Mouse (Mus musculus) ES-E14 (cell line): ENCODE results near the gene AL731706.1. TPM values are rescaled to one million over a fixed set of nuclear protein-coding genes. Genes with fewer than 3 reads are reported as not detected.
"Not testable (repeated sequence)": the region's sequence is repeated elsewhere in the genome, so short reads cannot be mapped to it uniquely, and the experiment has no call there.

Experiments used
- DNase-seq: peaks from one replicate; pipeline ENCODE4 v3.0.0-alpha.2; 2013; ENCODE audit warnings: low read depth, low spot score
- H3K27ac ChIP-seq: 2 replicates; pipeline ENCODE4 v1.5.1; 2012; ENCODE audit warnings: low read depth, mild to moderate bottlenecking, low read length, moderate library complexity, mixed read lengths; ENCODE audit not compliant: poor library complexity, insufficient read depth, severe bottlenecking
- H3K36me3 ChIP-seq: 2 replicates; pipeline ENCODE4 v1.6.1; 2012; ENCODE audit warnings: mild to moderate bottlenecking, low read length, moderate library complexity, mixed read lengths; ENCODE audit not compliant: control insufficient read depth, poor library complexity, insufficient read depth, severe bottlenecking
- H3K4me1 ChIP-seq, 2 experiments: fragments of 150-350 bp in 1 of 2; sonication (generic) in 1 of 2; 2 replicates each; pipeline ENCODE4 v1.6.1; 2012; ENCODE audit warnings: low read length in 2 of 2, mild to moderate bottlenecking in 1 of 2, mixed read lengths in 1 of 2; ENCODE audit not compliant: control insufficient read depth in 2 of 2, insufficient read depth in 2 of 2, poor library complexity in 1 of 2
- H3K4me3 ChIP-seq, 2 experiments: fragments of 150-350 bp in 1 of 2; sonication (generic) in 1 of 2; 2 replicates each; pipeline ENCODE4 v1.5.1; 2012; ENCODE audit warnings: low read length in 2 of 2, low read depth in 1 of 2, mild to moderate bottlenecking in 1 of 2, mixed read lengths in 1 of 2; ENCODE audit not compliant: insufficient read depth in 1 of 2, poor library complexity in 1 of 2, severe bottlenecking in 1 of 2
- H3K9ac ChIP-seq: 2 replicates; pipeline ENCODE4 v1.6.1; 2012; ENCODE audit warnings: low read depth, mild to moderate bottlenecking, low read length, mixed read lengths; ENCODE audit not compliant: poor library complexity, insufficient read depth, severe bottlenecking
- H3K9me3 ChIP-seq: fragments of 150-350 bp; sonication (generic); 2 replicates; pipeline ENCODE4 v1.6.1; 2012; ENCODE audit warnings: low read depth, mild to moderate bottlenecking, low read length; ENCODE audit not compliant: control insufficient read depth, insufficient read depth
- CHD2 ChIP-seq: IDR thresholded peaks from 2 replicates; pipeline ENCODE4 v1.6.1; 2014; ENCODE audit warnings: mild to moderate bottlenecking, low read depth, low read length, inconsistent platforms
- HCFC1 ChIP-seq: IDR thresholded peaks from 2 replicates; pipeline ENCODE4 v1.6.1; 2012; ENCODE audit warnings: low read length, inconsistent platforms, borderline replicate concordance; ENCODE audit not compliant: insufficient read depth
- MAFK ChIP-seq: IDR thresholded peaks from 2 replicates; pipeline ENCODE4 v1.6.1; 2014; ENCODE audit warnings: mild to moderate bottlenecking, low read depth, low read length, inconsistent platforms; ENCODE audit not compliant: insufficient read depth
- ZC3H11A ChIP-seq: IDR thresholded peaks from 2 replicates; pipeline ENCODE4 v1.6.1; 2012; ENCODE audit warnings: low read depth, mild to moderate bottlenecking, inconsistent platforms, low read length, borderline replicate concordance
- ZNF384 ChIP-seq: IDR thresholded peaks from 2 replicates; pipeline ENCODE4 v1.6.1; 2012; ENCODE audit warnings: low read depth, low read length, inconsistent platforms
- in situ Hi-C, 2 experiments: fragments of 600-800 bp; cut with MboI; formaldehyde crosslinking; loops; one replicate each; pipeline ENCODE4 v1.15.1; 2025; ENCODE audit warnings: low sequenced_read_pairs in 2 of 2, inconsistent platforms in 1 of 2; ENCODE audit not compliant: unreplicated experiment in 2 of 2
- total RNA-seq: library from RNA; depleted of rRNA; stranded (reverse); fragments of 300-350 nt; gene quantifications from 2 replicates; pipeline ENCODE4 v1.2.3, GENCODE M21; 2012

The AL731706.1 gene
- total RNA-seq, 1 experiment: 14.3 TPM

DNA sequence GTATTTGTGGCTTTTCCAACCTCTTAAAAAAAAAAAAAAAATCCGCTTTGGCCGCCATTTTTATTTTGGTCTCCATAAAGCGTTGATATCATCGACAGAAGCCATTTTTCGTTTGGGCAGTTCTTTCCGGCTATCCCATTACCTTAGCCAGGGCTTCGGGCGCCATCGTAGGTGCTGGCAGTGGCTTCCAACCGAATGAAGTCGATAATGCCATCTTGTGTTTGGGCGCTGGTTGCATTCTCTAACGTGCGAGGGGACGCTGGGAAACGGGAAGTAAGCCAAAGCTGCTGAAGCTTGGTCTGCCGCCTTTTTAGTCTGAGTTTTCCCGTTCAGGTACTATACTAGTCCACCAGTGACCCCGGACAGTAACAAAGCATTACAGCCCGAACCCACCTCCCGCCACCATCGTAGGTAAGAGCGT lies 772 bp upstream of the AL731706.1 start:
- H3K4me3 ChIP-seq: peak overlapping the region; percentile 80 to 99
- in situ Hi-C loops: no loop called here
- TF ChIP-seq HCFC1: peak; percentile 99
- TF ChIP-seq CHD2: no peak
- no peak for TF ChIP-seq ZC3H11A
- TF ChIP-seq MAFK: no peak
- no peak; the same call in 1 of the 2 replicates for TF ChIP-seq ZNF384
- no peaks in the 10 kb centered on the region for H3K4me1 ChIP-seq
- DNase-seq: peak; percentile 85
- H3K9me3 ChIP-seq: no peaks in the 10 kb centered on the region
- no peaks in the 10 kb centered on the region for H3K36me3 ChIP-seq
- H3K9ac ChIP-seq: peak overlapping the region; percentile 96
- H3K27ac ChIP-seq: no peak overlapping the region; the same call in 1 of the 2 replicates

DNA sequence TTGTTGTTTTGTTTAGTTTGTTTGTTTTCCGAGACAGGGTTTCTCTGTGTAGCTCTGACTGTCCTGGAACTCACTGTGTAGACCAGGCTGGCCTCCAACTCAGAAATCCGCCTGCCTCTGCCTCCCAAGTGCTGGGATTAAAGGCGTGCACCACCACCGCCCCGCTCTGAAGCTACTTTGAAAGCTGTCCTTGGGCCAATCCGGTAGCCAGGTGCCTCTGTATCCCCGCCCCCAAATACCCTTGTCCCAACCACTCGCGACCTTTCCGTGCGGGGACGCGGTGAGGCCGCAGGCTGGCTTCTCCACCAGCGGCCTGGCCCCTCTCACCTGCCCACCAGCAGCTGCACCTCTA lies 497 bp downstream of the AL731706.1 start:
- Histone ChIP-seq H3K9ac (peak overlapping the region; percentile 100), H3K27ac (peak overlapping the region; percentile 99), H3K4me3 (peak overlapping the region; percentile 76 to 100)
- H3K36me3 ChIP-seq, in situ Hi-C loops, H3K9me3 ChIP-seq, H3K4me1 ChIP-seq: not testable (repeated sequence)
- peak; percentile 69 for DNase-seq

DNA sequence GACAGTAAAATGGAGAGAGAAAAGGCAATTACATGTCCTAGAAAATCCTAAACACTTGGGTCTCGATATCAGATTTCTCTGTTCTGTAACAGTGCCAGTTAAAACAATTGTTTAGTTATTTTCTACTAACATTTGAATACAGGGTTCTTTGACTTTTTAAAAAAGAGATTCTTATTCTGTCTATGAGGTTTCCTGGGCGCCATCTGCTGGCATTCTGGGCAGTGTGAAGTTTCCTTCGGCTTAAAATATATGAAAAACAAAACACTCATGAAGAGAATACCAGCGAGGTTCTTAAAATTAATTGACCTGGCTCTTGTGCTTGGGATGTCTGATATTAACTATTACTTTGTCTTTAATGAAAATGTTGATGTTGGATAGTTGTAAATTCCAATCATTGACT lies 4.3 kb downstream of the AL731706.1 start:
- Histone ChIP-seq H3K4me3 (no peak overlapping the region), H3K36me3 (peaks cover 2% of the 10 kb centered on the region), H3K27ac (no peak overlapping the region), H3K9me3 (no peaks in the 10 kb centered on the region), H3K4me1 (no peaks in the 10 kb centered on the region), H3K9ac (no peak overlapping the region)
- no peak for DNase-seq
- TF ChIP-seq CHD2: no peak
- no peak for TF ChIP-seq ZNF384
- no peak for TF ChIP-seq ZC3H11A
- no peak for TF ChIP-seq HCFC1
- no peak for TF ChIP-seq MAFK
- in situ Hi-C loops: no loop called here

DNA sequence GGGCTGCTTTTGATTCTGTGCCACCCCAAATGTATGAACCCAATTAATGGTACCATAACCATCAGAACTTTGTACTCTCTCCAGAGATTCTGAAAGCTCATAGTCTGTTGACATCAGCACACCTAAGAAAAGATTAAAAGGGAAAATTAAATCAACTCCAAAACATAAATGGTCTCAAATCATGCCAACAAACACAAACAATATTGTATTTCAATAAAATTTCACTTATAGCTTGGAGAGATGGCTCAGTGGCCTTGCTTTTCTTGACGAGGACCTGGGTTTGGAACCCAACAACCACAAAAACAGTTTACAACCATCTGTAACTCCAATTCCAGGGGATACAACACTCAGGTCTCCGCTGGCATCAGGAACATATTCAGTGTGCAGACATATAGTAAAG lies 5.6 kb downstream of the AL731706.1 start, which contains the start of gene AL731706.2:
TSS of gene AL731706.2 (minus strand) at position 101 of the 400 bp plus-strand sequence.
- H3K4me1 ChIP-seq: no peaks in the 10 kb centered on the region
- no peak for TF ChIP-seq MAFK
- no peak for TF ChIP-seq HCFC1
- no peak for TF ChIP-seq ZNF384
- TF ChIP-seq ZC3H11A: no peak
- no peak for TF ChIP-seq CHD2
- in situ Hi-C loops: no loop called here
- no peak within 1 kb of the TSS for H3K9ac ChIP-seq
- H3K9me3 ChIP-seq: no peaks in the 10 kb centered on the region
- no peak for DNase-seq
- H3K36me3 ChIP-seq: peaks cover 5% of the 10 kb centered on the region
- H3K27ac ChIP-seq: no peak within 1 kb of the TSS
- no peak within 1 kb of the TSS for H3K4me3 ChIP-seq

DNA sequence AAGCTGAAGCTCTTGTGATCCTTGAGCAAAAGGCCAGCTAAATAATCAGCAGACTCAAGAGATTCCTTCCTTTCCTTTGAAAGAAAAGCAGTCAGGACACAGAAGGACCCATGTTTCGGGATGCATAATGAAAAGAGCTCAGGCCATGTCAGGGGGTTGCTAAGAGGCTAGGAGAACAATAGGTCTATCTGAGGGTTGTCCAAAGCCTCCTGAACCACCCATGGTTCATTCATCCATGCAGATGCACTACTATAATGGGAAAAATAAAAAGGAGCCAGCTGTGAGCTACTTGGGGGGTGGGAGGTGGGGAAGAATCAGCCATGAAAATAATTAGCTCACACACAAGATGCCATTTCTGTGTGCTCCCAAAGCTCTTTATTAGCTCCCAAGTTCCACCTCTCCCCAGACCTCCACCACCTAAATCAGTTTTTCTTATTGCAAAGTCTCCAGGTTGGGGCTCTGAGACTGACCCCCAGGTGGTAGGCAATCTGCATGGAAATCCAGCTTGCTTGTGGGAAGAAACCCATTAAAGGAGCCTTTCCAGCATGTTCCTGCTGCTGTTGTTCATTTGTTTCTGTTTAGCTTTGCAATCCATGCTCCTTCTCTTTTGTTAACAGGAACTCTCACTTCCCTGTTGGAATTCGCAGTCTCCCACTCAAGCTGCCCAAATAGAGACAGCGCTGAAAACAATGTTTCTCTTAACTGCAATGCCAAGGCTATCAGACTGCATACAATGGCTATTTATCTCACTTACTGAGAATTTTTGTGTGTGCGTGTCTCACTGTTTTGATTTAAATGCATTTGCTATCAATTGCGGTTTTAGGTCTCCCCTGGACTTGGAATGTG lies 36.4 kb downstream of the AL731706.1 start:
- in situ Hi-C loops: no loop called here
- Histone ChIP-seq H3K4me1 (peaks cover 0 to 5% of the 10 kb centered on the region in 2 experiments; a peak in 1 of 4 replicates), H3K27ac (no peak overlapping the region), H3K4me3 (no peak overlapping the region), H3K36me3 (no peaks in the 10 kb centered on the region), H3K9ac (no peak overlapping the region), H3K9me3 (no peaks in the 10 kb centered on the region)
- no peak for DNase-seq
- TF ChIP-seq ZC3H11A (no peak), CHD2 (no peak), ZNF384 (no peak), MAFK (no peak), HCFC1 (no peak)
